Mouse (Mus musculus): ENCODE measurements around the gene Pmis2.

The Pmis2 gene

GRCm38 (mm10) chr7:30698101-30698500 is 26.7 kb upstream of the Pmis2 start:
- peaks cover 4% of the 10 kb centered on the region for H3K4me1 ChIP-seq (replicated peaks; ENCODE audit: low read depth, low read length)
- no peak overlapping the region for H3K4me3 ChIP-seq (replicated peaks; ENCODE audit: low read length)
- H3K27me3 ChIP-seq (ENCODE audit: insufficient read depth, low read length), result peaks cover 10% of the 10 kb centered on the region; the same call in 1 of the 2 replicates
- no peaks in the 10 kb centered on the region for H3K36me3 ChIP-seq (ENCODE audit: insufficient read depth, low read length)
- no peaks in the 10 kb centered on the region for H3K9me3 ChIP-seq (ENCODE audit: low read length)
- TF ChIP-seq POU5F1 (IDR thresholded peaks at IDR 0.05; ENCODE audit: borderline replicate concordance, low read length), result no peak
- no peak for TF ChIP-seq CTCF (conservative IDR thresholded peaks at IDR 0.05; ENCODE audit: low read length)
- TF ChIP-seq NANOG (IDR thresholded peaks at IDR 0.05; ENCODE audit: borderline replicate concordance, low read length), result no peak

DNA sequence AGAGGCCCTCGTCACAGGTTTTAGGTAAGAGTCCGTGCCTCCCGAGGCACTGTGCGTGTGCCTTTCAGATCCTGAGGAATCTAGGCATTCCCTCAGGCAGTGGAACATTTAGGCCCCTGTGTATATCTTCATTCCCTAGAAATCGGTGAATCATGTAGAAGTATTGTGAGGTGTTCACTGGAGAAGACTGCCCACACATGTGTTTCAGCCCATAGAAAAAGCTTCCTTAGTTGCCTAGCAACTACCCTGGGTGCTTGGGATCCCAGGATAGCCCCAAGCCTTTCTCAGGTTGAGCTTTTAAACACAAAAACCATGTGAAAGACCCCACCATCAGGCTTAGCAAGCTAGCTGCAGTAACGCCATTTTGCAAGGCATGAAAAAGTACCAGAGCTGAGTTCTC is 16.9 kb upstream of the Pmis2 start:
- no peak for TF ChIP-seq POU5F1 (IDR thresholded peaks at IDR 0.05; ENCODE audit: borderline replicate concordance, low read length)
- TF ChIP-seq CTCF (conservative IDR thresholded peaks at IDR 0.05; ENCODE audit: low read length), result no peak
- TF ChIP-seq NANOG (IDR thresholded peaks at IDR 0.05; ENCODE audit: borderline replicate concordance, low read length), result no peak
- H3K9me3 ChIP-seq (ENCODE audit: low read length), result no peaks in the 10 kb centered on the region
- H3K36me3 ChIP-seq (ENCODE audit: insufficient read depth, low read length), result no peaks in the 10 kb centered on the region
- no peaks in the 10 kb centered on the region for H3K4me1 ChIP-seq (replicated peaks; ENCODE audit: low read depth, low read length)
- peaks cover 6% of the 10 kb centered on the region for H3K27me3 ChIP-seq (ENCODE audit: insufficient read depth, low read length)
- H3K4me3 ChIP-seq (replicated peaks; ENCODE audit: low read length), result no peak overlapping the region

DNA sequence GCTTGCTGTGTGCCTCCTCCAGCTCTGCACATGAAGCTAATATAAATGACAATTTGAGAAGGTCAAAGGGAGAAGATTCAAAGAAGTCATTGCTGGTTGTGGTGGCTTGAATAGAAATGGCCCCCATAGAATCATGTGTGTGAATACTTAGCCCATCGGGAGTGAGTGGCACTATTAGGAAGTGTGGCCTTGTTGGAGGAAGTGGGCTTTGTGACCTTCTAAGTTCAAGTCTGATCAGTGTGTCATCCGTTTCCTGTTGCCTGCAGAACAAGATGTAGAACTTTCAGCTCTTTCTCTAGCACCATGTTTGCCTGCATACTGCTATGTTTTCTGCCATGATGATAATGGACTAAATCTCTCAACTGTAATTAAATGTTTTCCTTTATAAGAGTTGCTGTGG is 12.0 kb upstream of the Pmis2 start:
- no peak for TF ChIP-seq POU5F1 (IDR thresholded peaks at IDR 0.05; ENCODE audit: borderline replicate concordance, low read length)
- TF ChIP-seq CTCF (conservative IDR thresholded peaks at IDR 0.05; ENCODE audit: low read length), result no peak
- TF ChIP-seq NANOG (IDR thresholded peaks at IDR 0.05; ENCODE audit: borderline replicate concordance, low read length), result no peak
- H3K27me3 ChIP-seq (ENCODE audit: insufficient read depth, low read length), result peaks cover 8% of the 10 kb centered on the region
- H3K4me3 ChIP-seq (replicated peaks; ENCODE audit: low read length), result no peak overlapping the region
- no peaks in the 10 kb centered on the region for H3K9me3 ChIP-seq (ENCODE audit: low read length)
- H3K36me3 ChIP-seq (ENCODE audit: insufficient read depth, low read length), result no peaks in the 10 kb centered on the region
- H3K4me1 ChIP-seq (replicated peaks; ENCODE audit: low read depth, low read length), result no peaks in the 10 kb centered on the region

DNA sequence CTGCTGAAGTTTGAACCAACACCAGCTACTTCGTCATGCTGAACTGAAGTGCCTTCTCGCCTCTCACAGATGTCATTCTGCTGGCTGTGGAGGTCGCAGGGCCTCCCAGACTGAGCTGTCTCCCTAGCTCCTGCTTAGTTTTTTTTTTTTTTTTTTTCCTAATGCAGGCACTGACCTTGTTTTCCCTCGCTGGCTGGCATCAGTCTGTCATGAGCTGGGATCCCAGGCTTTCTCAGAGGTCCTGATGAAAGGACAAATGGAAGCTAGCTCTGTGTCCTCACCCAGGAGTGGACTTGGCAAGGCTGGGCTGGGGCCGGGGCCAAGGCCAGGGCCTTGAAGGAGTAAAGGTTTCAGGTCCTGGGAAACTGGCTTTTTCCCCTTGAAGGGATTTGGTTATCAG is 10.5 kb upstream of the Pmis2 start:
- H3K9me3 ChIP-seq (ENCODE audit: low read length), result no peaks in the 10 kb centered on the region
- TF ChIP-seq POU5F1 (IDR thresholded peaks at IDR 0.05; ENCODE audit: borderline replicate concordance, low read length), result no peak
- TF ChIP-seq NANOG (IDR thresholded peaks at IDR 0.05; ENCODE audit: borderline replicate concordance, low read length), result no peak
- no peak for TF ChIP-seq CTCF (conservative IDR thresholded peaks at IDR 0.05; ENCODE audit: low read length)
- H3K4me3 ChIP-seq (replicated peaks; ENCODE audit: low read length), result no peak overlapping the region
- H3K4me1 ChIP-seq (replicated peaks; ENCODE audit: low read depth, low read length), result no peaks in the 10 kb centered on the region
- peaks cover 4% of the 10 kb centered on the region; the same call in 1 of the 2 replicates for H3K27me3 ChIP-seq (ENCODE audit: insufficient read depth, low read length)
- no peaks in the 10 kb centered on the region for H3K36me3 ChIP-seq (ENCODE audit: insufficient read depth, low read length)

DNA sequence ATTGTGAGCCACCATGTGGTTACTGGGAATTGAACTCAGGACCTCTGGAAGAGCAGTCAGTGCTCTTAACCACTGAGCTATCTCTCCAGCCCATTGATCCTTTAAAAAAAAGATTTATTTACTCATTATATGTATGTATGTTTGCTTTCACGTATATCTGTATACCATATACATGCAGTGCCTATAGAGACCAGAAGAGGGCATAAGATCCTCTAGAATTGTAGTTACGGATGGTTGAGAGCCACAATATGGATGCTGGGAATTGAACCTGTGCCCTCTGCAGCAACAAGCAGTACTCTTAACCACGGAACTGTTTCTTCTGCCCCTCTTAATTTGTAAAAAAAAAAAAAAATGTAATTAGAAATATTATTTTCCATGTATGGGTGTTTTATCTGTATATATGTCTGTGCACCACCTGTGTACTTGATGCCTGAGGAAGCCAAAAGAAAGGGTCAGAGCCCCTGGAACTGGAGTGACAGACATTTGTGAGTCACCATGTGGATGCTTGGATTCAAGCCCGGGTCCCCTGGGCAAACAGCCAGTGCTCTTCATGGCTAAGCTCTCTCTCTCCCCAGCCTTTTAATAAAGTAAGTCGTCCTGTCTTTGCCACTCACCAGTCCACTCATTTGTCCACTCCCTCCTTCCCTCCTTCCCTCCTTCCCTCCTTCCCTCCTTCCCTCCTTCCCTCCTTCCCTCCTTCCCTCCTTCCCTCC is 7.0 kb upstream of the Pmis2 start:
- H3K4me1 ChIP-seq (replicated peaks; ENCODE audit: low read depth, low read length), result no peaks in the 10 kb centered on the region
- TF ChIP-seq POU5F1 (IDR thresholded peaks at IDR 0.05; ENCODE audit: borderline replicate concordance, low read length), result no peak
- TF ChIP-seq NANOG (IDR thresholded peaks at IDR 0.05; ENCODE audit: borderline replicate concordance, low read length), result no peak
- TF ChIP-seq CTCF (conservative IDR thresholded peaks at IDR 0.05; ENCODE audit: low read length), result no peak
- no peak overlapping the region for H3K4me3 ChIP-seq (replicated peaks; ENCODE audit: low read length)
- no peaks in the 10 kb centered on the region for H3K9me3 ChIP-seq (ENCODE audit: low read length)
- H3K27me3 ChIP-seq (ENCODE audit: insufficient read depth, low read length), result peaks cover 18% of the 10 kb centered on the region; the same call in 1 of the 2 replicates
- H3K36me3 ChIP-seq (ENCODE audit: insufficient read depth, low read length), result no peaks in the 10 kb centered on the region

DNA sequence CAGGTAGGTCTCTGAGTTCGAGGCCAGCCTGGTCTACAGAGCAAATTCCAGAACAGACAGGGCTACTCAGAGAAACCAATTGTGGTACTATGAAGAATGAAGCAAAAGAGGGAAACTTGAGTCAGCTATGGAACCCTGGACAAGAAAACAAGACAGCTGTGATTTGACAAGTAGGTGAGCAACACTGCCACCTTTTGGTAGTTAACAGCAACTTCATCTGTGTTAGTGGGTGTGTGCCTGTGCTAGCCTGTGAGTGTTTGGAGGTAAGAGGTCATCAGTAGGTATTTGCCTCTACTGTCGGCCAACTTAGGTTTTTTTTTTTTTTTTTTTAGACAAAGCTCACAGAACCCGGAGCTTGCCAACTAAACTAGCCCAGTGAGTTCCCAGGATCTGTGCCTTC is 2.2 kb downstream of the Pmis2 start:
- Histone ChIP-seq H3K4me3 (replicated peaks; ENCODE audit: low read length) (no peak overlapping the region), H3K36me3 (ENCODE audit: insufficient read depth, low read length) (no peaks in the 10 kb centered on the region), H3K4me1 (replicated peaks; ENCODE audit: low read depth, low read length) (peaks cover 25% of the 10 kb centered on the region), H3K9me3 (ENCODE audit: low read length) (no peaks in the 10 kb centered on the region), H3K27me3 (ENCODE audit: insufficient read depth, low read length) (no peaks in the 10 kb centered on the region)
- TF ChIP-seq CTCF (conservative IDR thresholded peaks at IDR 0.05; ENCODE audit: low read length), result peak; percentile 77
- no peak for TF ChIP-seq POU5F1 (IDR thresholded peaks at IDR 0.05; ENCODE audit: borderline replicate concordance, low read length)

GRCm38 (mm10) chr7:30665321-30665720 is 6.1 kb downstream of the Pmis2 start:
- Histone ChIP-seq H3K9me3 (ENCODE audit: low read length) (no peaks in the 10 kb centered on the region), H3K27me3 (ENCODE audit: insufficient read depth, low read length) (no peaks in the 10 kb centered on the region), H3K4me3 (replicated peaks; ENCODE audit: low read length) (peak overlapping the region; percentile 89), H3K4me1 (replicated peaks; ENCODE audit: low read depth, low read length) (peaks cover 16% of the 10 kb centered on the region), H3K36me3 (ENCODE audit: insufficient read depth, low read length) (peaks cover 31% of the 10 kb centered on the region)
- TF ChIP-seq CTCF (conservative IDR thresholded peaks at IDR 0.05; ENCODE audit: low read length) (no peak), POU5F1 (IDR thresholded peaks at IDR 0.05; ENCODE audit: borderline replicate concordance, low read length) (no peak), NANOG (IDR thresholded peaks at IDR 0.05; ENCODE audit: borderline replicate concordance, low read length) (no peak)

- H3K9me3 ChIP-seq (ENCODE audit: low read length), result no peaks in the 10 kb centered on the region
- peak within 1 kb of the TSS; percentile 89 for H3K4me3 ChIP-seq (replicated peaks; ENCODE audit: low read length)
- peaks cover 16% of the 10 kb centered on the region for H3K4me1 ChIP-seq (replicated peaks; ENCODE audit: low read depth, low read length)
- TF ChIP-seq CTCF (conservative IDR thresholded peaks at IDR 0.05; ENCODE audit: low read length) (no peak), POU5F1 (IDR thresholded peaks at IDR 0.05; ENCODE audit: borderline replicate concordance, low read length) (no peak), NANOG (IDR thresholded peaks at IDR 0.05; ENCODE audit: borderline replicate concordance, low read length) (no peak)
- H3K36me3 ChIP-seq (ENCODE audit: insufficient read depth, low read length), result peaks cover 37% of the 10 kb centered on the region
- H3K27me3 ChIP-seq (ENCODE audit: insufficient read depth, low read length), result no peaks in the 10 kb centered on the region
These were observed 6.7 kb downstream of the Pmis2 start, which contains the start of gene Haus5 for GRCm38 (mm10) chr7:30664529-30665200. Haus5 (minus strand) TSS chr7:30664994.

All from E14TG2a.4 (cell line).